Mouse (Mus musculus) cerebral cortex, adult 2 months (tissue): ENCODE measurements around the gene Stx12.

ENCODE experiments used
- WGBS: fragments of 180-500 bp; shearing (Covaris S2); methylation state at CpG from one replicate; pipeline ENCODE4 v1.1.7; 2018; 5-methylcytosine and 5-hydroxymethylcytosine counted together

The Stx12 gene

GRCm38 (mm10) chr4:132884064-132884843 is at the start of gene Stx12:
Gene Stx12, minus strand, starts transcription at chr4:132884509.
- WGBS: under 1% methylated on average over 72 of the region's 72 CpGs

GRCm38 (mm10) chr4:132932752-132933404 is 48.6 kb upstream of the Stx12 start:
- 54% methylated on average over 4 of the region's 4 CpGs for WGBS

GRCm38 (mm10) chr4:132930784-132931183 is 46.5 kb upstream of the Stx12 start:
- 10% methylated on average over 8 of the region's 8 CpGs for WGBS

- WGBS: 68% methylated on average over 2 of the region's 2 CpGs
These were observed 42.2 kb upstream of the Stx12 start for GRCm38 (mm10) chr4:132926520-132926919.

- under 1% methylated on average over 53 of the region's 53 CpGs for WGBS
These were observed 38.3 kb upstream of the Stx12 start, which contains the start of gene Fam76a for GRCm38 (mm10) chr4:132922558-132923008. Gene Fam76a, minus strand, starts transcription at chr4:132922558.

GRCm38 (mm10) chr4:132922061-132922530 is 37.8 kb upstream of the Stx12 start:
- under 1% methylated on average over 49 of the region's 50 CpGs for WGBS

- WGBS: 25% methylated on average over 12 of the region's 12 CpGs
These were observed 37.2 kb upstream of the Stx12 start for GRCm38 (mm10) chr4:132921488-132921887.

GRCm38 (mm10) chr4:132920171-132920570 is 35.9 kb upstream of the Stx12 start:
- 91% methylated on average over 4 of the region's 4 CpGs for whole genome bisulfite sequencing

GRCm38 (mm10) chr4:132918493-132918892 is 34.2 kb upstream of the Stx12 start:
- WGBS: 71% methylated on average over 6 of the region's 6 CpGs

- 84% methylated on average over 6 of the region's 6 CpGs for WGBS
These were observed 27.8 kb upstream of the Stx12 start for GRCm38 (mm10) chr4:132912156-132912555.

GRCm38 (mm10) chr4:132905843-132906360 is 21.6 kb upstream of the Stx12 start:
- 57% methylated on average over 5 of the region's 5 CpGs for WGBS

- WGBS: 74% methylated on average over 9 of the region's 9 CpGs
These were observed 20.5 kb upstream of the Stx12 start for GRCm38 (mm10) chr4:132904765-132905309.

- 78% methylated on average over 2 of the region's 2 CpGs for WGBS
These were observed 19.8 kb upstream of the Stx12 start for GRCm38 (mm10) chr4:132904071-132904470.

- WGBS: 90% methylated on average over 9 of the region's 9 CpGs
These were observed 13.9 kb upstream of the Stx12 start for GRCm38 (mm10) chr4:132898197-132898596.

GRCm38 (mm10) chr4:132894402-132894801 is 10.1 kb upstream of the Stx12 start:
- WGBS: 18% methylated on average over 7 of the region's 7 CpGs

GRCm38 (mm10) chr4:132884844-132885374 is 600 bp upstream of the Stx12 start:
- 5% methylated on average over 9 of the region's 9 CpGs for WGBS

GRCm38 (mm10) chr4:132883561-132884063 is 697 bp downstream of the Stx12 start:
- WGBS: 1% methylated on average over 21 of the region's 21 CpGs

- WGBS: 87% methylated on average over 7 of the region's 7 CpGs
These were observed 9.8 kb downstream of the Stx12 start for GRCm38 (mm10) chr4:132874363-132875097.

- whole genome bisulfite sequencing: 77% methylated on average over 11 of the region's 11 CpGs
These were observed 10.6 kb downstream of the Stx12 start for GRCm38 (mm10) chr4:132873481-132874362.

- 97% methylated on average over 3 of the region's 3 CpGs for WGBS
These were observed 13.2 kb downstream of the Stx12 start for GRCm38 (mm10) chr4:132871116-132871515.
